Mouse (Mus musculus) stomach, embryonic 14.5 days (tissue): ENCODE measurements around the gene Trim27. TPM values are rescaled to one million over a fixed set of nuclear protein-coding genes. Genes with fewer than 3 reads are reported as not detected.

Experiments used
- ATAC-seq: fragments of 200-750 bp; cut with Nextera tagmentation; 2 replicates; pipeline ENCODE4 v1.8.0; 2017; ENCODE audit warnings: low read depth, moderate TSS enrichment; ENCODE audit not compliant: insufficient number of reproducible peaks, insufficient read depth, low FRiP score
- H3K27ac ChIP-seq: fragments of 300-500 bp; sonication (generic); 2 replicates; pipeline ENCODE4 v1.5.1; 2014; ENCODE audit warnings: mild to moderate bottlenecking, low read length, moderate library complexity, mixed read lengths
- H3K27me3 ChIP-seq: fragments of 300-500 bp; sonication (generic); 2 replicates; pipeline ENCODE4 v1.6.1; 2014; ENCODE audit warnings: low read length, control low read depth, mixed read lengths; ENCODE audit not compliant: control insufficient read depth, insufficient read depth
- H3K36me3 ChIP-seq: fragments of 300-500 bp; sonication (generic); 2 replicates; pipeline ENCODE4 v1.6.1; 2014; ENCODE audit warnings: mild to moderate bottlenecking, control low read depth, low read length, moderate library complexity, mixed read lengths; ENCODE audit not compliant: control insufficient read depth, insufficient read depth
- H3K4me1 ChIP-seq: fragments of 300-500 bp; sonication (generic); 2 replicates; pipeline ENCODE4 v1.6.1; 2014; ENCODE audit warnings: low read length, control low read depth, mixed read lengths; ENCODE audit not compliant: control insufficient read depth, insufficient read depth
- H3K4me2 ChIP-seq: fragments of 300-500 bp; sonication (generic); replicated peaks from 2 replicates; pipeline ENCODE4 v1.6.1; 2014; ENCODE audit warnings: low read depth, low read length, control low read depth
- H3K4me3 ChIP-seq: fragments of 300-500 bp; sonication (generic); 2 replicates; pipeline ENCODE4 v1.5.1; 2014; ENCODE audit warnings: low read depth, low read length, control low read depth
- H3K9ac ChIP-seq: fragments of 300-500 bp; sonication (generic); replicated peaks from 2 replicates; pipeline ENCODE4 v1.6.1; 2014; ENCODE audit warnings: low read depth, mild to moderate bottlenecking, control low read depth, low read length, moderate library complexity, mixed read lengths
- H3K9me3 ChIP-seq: fragments of 300-500 bp; sonication (generic); 2 replicates; pipeline ENCODE4 v1.6.1; 2016; ENCODE audit warnings: low read depth, low read length, control low read depth; ENCODE audit not compliant: control insufficient read depth
- WGBS: fragments of 180-500 bp; shearing (Covaris S2); extraction: QIAGEN DNeasy Blood & Tissue Kit; methylation state at CpG from one replicate; pipeline ENCODE4 v1.1.7; 2014; 5-methylcytosine and 5-hydroxymethylcytosine counted together
- polyA plus RNA-seq: library from polyadenylated mRNA; unstranded; fragments of >200 nt; fragmentation: Nextera tagmentation; extraction: Ambion mirVana; gene quantifications from 2 replicates; pipeline ENCODE4 v1.2.1, GENCODE M21; 2014

The Trim27 gene
- polyA plus RNA-seq, 1 experiment from 2014 or later: 123 TPM

- Histone ChIP-seq H3K27me3 (no peaks in the 10 kb centered on the region), H3K27ac (no peak overlapping the region), H3K9ac (no peak overlapping the region), H3K36me3 (peaks cover 38% of the 10 kb centered on the region), H3K4me1 (peaks cover 8% of the 10 kb centered on the region; the same call in 1 of the 2 replicates), H3K9me3 (no peaks in the 10 kb centered on the region), H3K4me2 (no peak overlapping the region), H3K4me3 (no peak overlapping the region)
- no peak for ATAC-seq
- WGBS: 76% methylated on average over 10 of the region's 10 CpGs
Observed at GRCm38 (mm10) chr13:21195406-21196228, 16.4 kb downstream of the Trim27 start.

- Histone ChIP-seq H3K36me3 (peaks cover 17% of the 10 kb centered on the region; the same call in 1 of the 2 replicates), H3K9me3 (no peaks in the 10 kb centered on the region), H3K4me1 (peaks cover 8% of the 10 kb centered on the region; the same call in 1 of the 2 replicates), H3K27ac (no peak overlapping the region), H3K27me3 (no peaks in the 10 kb centered on the region), H3K9ac (no peak overlapping the region), H3K4me3 (no peak overlapping the region), H3K4me2 (no peak overlapping the region)
- 77% methylated on average over 5 of the region's 5 CpGs for WGBS
- ATAC-seq: no peak
Observed at GRCm38 (mm10) chr13:21197721-21198120, 18.5 kb downstream of the Trim27 start.

GRCm38 (mm10) chr13:21198313-21198712 is 19.1 kb downstream of the Trim27 start:
- Histone ChIP-seq H3K4me1 (peaks cover 8% of the 10 kb centered on the region; the same call in 1 of the 2 replicates), H3K36me3 (peaks cover 11% of the 10 kb centered on the region; the same call in 1 of the 2 replicates), H3K4me2 (0 out of 2 replicates have a peak overlapping the region, but pooled peaks have one; percentile 43), H3K4me3 (no peak overlapping the region), H3K27me3 (no peaks in the 10 kb centered on the region), H3K9me3 (no peaks in the 10 kb centered on the region), H3K9ac (no peak overlapping the region), H3K27ac (no peak overlapping the region)
- no peak for ATAC-seq
- WGBS: 76% methylated on average over 2 of the region's 2 CpGs

GRCm38 (mm10) chr13:21199046-21200028 is 20.1 kb downstream of the Trim27 start:
- ATAC-seq: peak; percentile 56; the same call in 1 of the 2 replicates
- WGBS: 4% methylated on average over 17 of the region's 17 CpGs
- Histone ChIP-seq H3K27ac (peak overlapping the region; percentile 69; the same call in 1 of the 2 replicates), H3K9ac (peak overlapping the region; percentile 67; the same call in 1 of the 2 replicates), H3K4me2 (peak overlapping the region; percentile 43), H3K4me1 (peaks cover 8% of the 10 kb centered on the region; the same call in 1 of the 2 replicates), H3K27me3 (no peaks in the 10 kb centered on the region), H3K36me3 (peaks cover 8% of the 10 kb centered on the region; the same call in 1 of the 2 replicates), H3K9me3 (no peaks in the 10 kb centered on the region), H3K4me3 (peak overlapping the region; percentile 64)

GRCm38 (mm10) chr13:21200043-21200999 is 21.1 kb downstream of the Trim27 start:
- Histone ChIP-seq H3K9ac (peak overlapping the region; percentile 67), H3K27me3 (no peaks in the 10 kb centered on the region), H3K4me2 (peak overlapping the region; percentile 43), H3K4me3 (peak overlapping the region; percentile 64), H3K36me3 (0 out of 2 replicates have a peak, but pooled peaks cover 5% of the 10 kb centered on the region), H3K9me3 (no peaks in the 10 kb centered on the region), H3K27ac (peak overlapping the region; percentile 76), H3K4me1 (peaks cover 8% of the 10 kb centered on the region; the same call in 1 of the 2 replicates)
- ATAC-seq: peak; percentile 92
- 4% methylated on average over 48 of the region's 48 CpGs for WGBS

- H3K4me1 ChIP-seq: no peaks in the 10 kb centered on the region
- ATAC-seq: peak; percentile 67; the same call in 1 of the 2 replicates
- H3K4me2 ChIP-seq: peak overlapping the region; percentile 41
- H3K9me3 ChIP-seq: no peaks in the 10 kb centered on the region
- peak overlapping the region; percentile 26 for H3K4me3 ChIP-seq
- no peak overlapping the region for H3K27ac ChIP-seq
- H3K36me3 ChIP-seq: no peaks in the 10 kb centered on the region
- H3K9ac ChIP-seq: no peak overlapping the region
- 3% methylated on average over 20 of the region's 20 CpGs for WGBS
- H3K27me3 ChIP-seq: no peaks in the 10 kb centered on the region
Observed at GRCm38 (mm10) chr13:21215275-21215983, 36.2 kb downstream of the Trim27 start.

GRCm38 (mm10) chr13:21216781-21217180 is 37.5 kb downstream of the Trim27 start:
- H3K4me1 ChIP-seq: no peaks in the 10 kb centered on the region
- H3K9ac ChIP-seq: no peak overlapping the region
- no peak for ATAC-seq
- no peaks in the 10 kb centered on the region for H3K9me3 ChIP-seq
- no peak overlapping the region for H3K4me3 ChIP-seq
- 39% methylated on average over 1 of the region's 1 CpGs for WGBS
- H3K36me3 ChIP-seq: no peaks in the 10 kb centered on the region
- no peak overlapping the region for H3K27ac ChIP-seq
- H3K27me3 ChIP-seq: no peaks in the 10 kb centered on the region
- H3K4me2 ChIP-seq: no peak overlapping the region
